Mouse (Mus musculus) liver, embryonic 14 days (tissue): ENCODE results near the gene Ssh3. TPM values are rescaled to one million over a fixed set of nuclear protein-coding genes. Genes with fewer than 3 reads are reported as not detected.

Experiments used
- polyA plus RNA-seq: library from polyadenylated mRNA; depleted of rRNA; stranded (reverse); fragments of >200 nt; gene quantifications from 2 replicates; pipeline ENCODE4 v1.2.3, GENCODE M21; 2012; rRNA removed

Ssh3 gene
- polyA plus RNA-seq = 2.1 and 2.8 TPM in 2 replicates

GRCm38 (mm10) chr19:4268566-4269361 lies at the start of gene Ssh3:
Gene Ssh3 (minus strand): TSS chr19:4269180.

GRCm38 (mm10) chr19:4306190-4306577 lies 37.2 kb upstream of the Ssh3 start, which contains the start of gene Grk2:
Gene Grk2 (minus strand): TSS chr19:4306222.

DNA sequence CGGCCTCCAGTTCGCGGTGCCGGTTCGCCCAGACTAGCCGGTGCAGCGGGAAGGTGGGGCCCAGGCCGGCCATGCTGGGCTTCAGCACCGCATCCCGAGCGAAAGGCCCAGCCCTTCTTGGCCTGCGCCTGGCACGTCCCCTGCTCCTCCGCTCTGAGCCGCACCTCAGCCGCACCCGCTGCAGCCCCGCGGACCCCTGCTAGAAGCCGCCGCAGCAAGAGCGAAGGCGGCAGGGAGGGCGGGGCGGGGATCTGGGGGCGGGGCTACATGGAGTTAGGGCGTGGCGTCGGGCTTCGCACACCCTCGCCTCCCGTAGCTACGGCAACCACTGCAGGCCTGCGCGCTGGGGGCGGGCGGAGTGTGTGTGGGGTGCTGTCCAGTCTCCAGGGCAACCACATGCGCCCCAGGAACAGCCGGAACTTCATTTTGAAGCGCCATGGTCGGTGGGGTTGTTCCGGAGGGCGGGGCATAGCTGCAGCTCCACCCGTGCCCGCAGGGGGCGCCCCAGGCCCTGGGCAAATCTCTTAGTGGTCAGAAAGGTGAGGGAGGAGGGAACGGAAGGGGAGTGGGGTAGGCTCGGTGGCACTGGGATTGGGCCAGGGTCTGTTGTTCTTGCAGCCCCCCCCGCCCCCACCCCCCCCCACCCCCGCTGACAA lies 14.0 kb upstream of the Ssh3 start, which contains the start of gene Ankrd13d:
TSS of gene Ankrd13d (minus strand) at position 240 of the 656 bp plus-strand sequence.

GRCm38 (mm10) chr19:4231253-4232185 lies 37.5 kb downstream of the Ssh3 start, which contains the start of gene Pold4:
Gene Pold4 (plus strand): TSS chr19:4231899.

DNA sequence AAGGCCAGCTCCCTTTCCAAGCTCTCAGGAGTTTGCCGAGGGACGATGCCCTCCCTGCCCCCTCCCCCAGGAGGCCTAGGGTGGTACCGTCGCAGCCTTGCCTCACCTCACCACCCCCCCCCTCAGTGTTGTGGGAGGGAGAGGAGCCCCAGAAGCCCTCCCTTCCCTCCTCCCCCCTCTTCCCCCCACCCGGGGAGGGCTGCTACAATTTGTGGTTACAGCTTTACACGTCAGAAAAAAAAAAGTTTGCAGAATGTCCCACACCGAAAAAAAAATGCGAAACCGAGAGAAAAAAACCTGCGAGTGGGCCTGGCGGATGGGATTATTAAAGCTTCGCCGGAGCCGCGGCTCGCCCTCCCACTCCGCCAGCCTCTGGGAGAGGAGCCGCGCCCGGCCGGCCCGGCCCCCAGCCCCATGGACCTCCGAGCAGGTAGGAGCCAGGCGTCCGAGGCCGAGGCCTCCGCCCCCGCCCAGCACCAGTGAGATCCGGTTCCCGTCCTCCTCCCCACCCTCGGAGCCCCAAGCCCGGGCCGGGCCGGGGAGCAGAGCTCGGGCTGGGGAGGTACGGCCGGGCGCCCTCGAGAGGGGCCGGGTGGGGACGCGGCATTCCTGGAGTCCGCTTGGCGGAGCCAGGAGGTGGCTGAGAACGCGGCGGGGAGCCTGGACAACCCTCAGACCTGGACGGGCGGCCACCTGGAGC lies 54.8 kb downstream of the Ssh3 start, which contains the start of the genes Clcf1 and AC109138.7:
TSS of gene Clcf1 (plus strand) at position 168 of the 700 bp plus-strand sequence.
TSS of gene AC109138.7 (plus strand) at position 287 of the 700 bp plus-strand sequence.

Other genes with a start within 250 kb of the Ssh3 start
- gene Gstp1, start 231.2 kb downstream of the Ssh3 start, polyA plus RNA-seq = 225 and 279 TPM in 2 replicates
- gene Gstp2, start 223.2 kb downstream of the Ssh3 start, polyA plus RNA-seq = 6.6 and 8.4 TPM in 2 replicates
- gene Gstp3, start 209.6 kb downstream of the Ssh3 start, polyA plus RNA-seq = 54.9 and 71.8 TPM in 2 replicates
- 0.23 and 0.25 TPM in 2 replicates for gene Cabp2, start 187.6 kb downstream of the Ssh3 start, polyA plus RNA-seq
- gene Cdk2ap2, start 172.0 kb downstream of the Ssh3 start, polyA plus RNA-seq = 46.8 and 54.8 TPM in 2 replicates
- gene Pitpnm1, start 169.2 kb downstream of the Ssh3 start, polyA plus RNA-seq = 5.4 and 6.1 TPM in 2 replicates
- 36.6 and 38.9 TPM in 2 replicates for gene Aip, start 143.3 kb downstream of the Ssh3 start, polyA plus RNA-seq
- not detected in 2 replicates for gene Gpr152, start 129.4 kb downstream of the Ssh3 start, polyA plus RNA-seq
- 0.08 and 0.10 TPM in 2 replicates for gene Cabp4, start 125.1 kb downstream of the Ssh3 start, polyA plus RNA-seq
- gene Coro1b, start 120.6 kb downstream of the Ssh3 start, polyA plus RNA-seq = 50.4 and 60.2 TPM in 2 replicates
- 12.2 and 12.5 TPM in 2 replicates for gene Ptprcap, start 115.6 kb downstream of the Ssh3 start, polyA plus RNA-seq
- gene Rps6kb2, start 105.8 kb downstream of the Ssh3 start, polyA plus RNA-seq = 16.1 and 20.9 TPM in 2 replicates
- 0.32 and 0.41 TPM in 2 replicates for gene Carns1, start 93.7 kb downstream of the Ssh3 start, polyA plus RNA-seq
- gene Tbc1d10c, start 77.9 kb downstream of the Ssh3 start, polyA plus RNA-seq = 2.6 and 3.0 TPM in 2 replicates
- gene Ppp1ca, start 77.1 kb downstream of the Ssh3 start, polyA plus RNA-seq = 200 and 246 TPM in 2 replicates
- 18.8 and 20.8 TPM in 2 replicates for gene Rad9a, start 67.5 kb downstream of the Ssh3 start, polyA plus RNA-seq
- 0.97 and 1.0 TPM in 2 replicates for gene Clcf1, start 54.9 kb downstream of the Ssh3 start, polyA plus RNA-seq
- gene AC109138.7, start 54.8 kb downstream of the Ssh3 start, polyA plus RNA-seq = not detected in 2 replicates
- gene Pold4, start 37.3 kb downstream of the Ssh3 start, polyA plus RNA-seq = 12.3 and 14.6 TPM in 2 replicates
- 0.88 and 1.0 TPM in 2 replicates for gene Ankrd13d, start 14.0 kb upstream of the Ssh3 start, polyA plus RNA-seq
- gene Grk2, start 37.0 kb upstream of the Ssh3 start, polyA plus RNA-seq = 28.2 and 29.9 TPM in 2 replicates
- gene Kdm2a, start 129.1 kb upstream of the Ssh3 start, polyA plus RNA-seq = 16.2 and 19.1 TPM in 2 replicates
- 3.9 and 4.1 TPM in 2 replicates for gene Rhod, start 170.3 kb upstream of the Ssh3 start, polyA plus RNA-seq
- 0.12 and 0.22 TPM in 2 replicates for gene Syt12, start 208.3 kb upstream of the Ssh3 start, polyA plus RNA-seq
- 0.03 and 0.05 TPM in 2 replicates for gene 2010003K11Rik, start 229.4 kb upstream of the Ssh3 start, polyA plus RNA-seq
- gene Pcx, start 241.3 kb upstream of the Ssh3 start, polyA plus RNA-seq = 12.0 and 17.3 TPM in 2 replicates